Mouse (Mus musculus): Measurements from ENCODE around the gene Rras.
"Not testable (repeated sequence)": the region's sequence is repeated elsewhere in the genome, so short reads cannot be mapped to it uniquely, and the experiment has no call there.

Rras gene

GRCm38 (mm10) chr7:44999753-45000152 lies 18.0 kb upstream of the Rras start:
- DNase-seq (ENCODE audit: low read depth) = no peak

DNA sequence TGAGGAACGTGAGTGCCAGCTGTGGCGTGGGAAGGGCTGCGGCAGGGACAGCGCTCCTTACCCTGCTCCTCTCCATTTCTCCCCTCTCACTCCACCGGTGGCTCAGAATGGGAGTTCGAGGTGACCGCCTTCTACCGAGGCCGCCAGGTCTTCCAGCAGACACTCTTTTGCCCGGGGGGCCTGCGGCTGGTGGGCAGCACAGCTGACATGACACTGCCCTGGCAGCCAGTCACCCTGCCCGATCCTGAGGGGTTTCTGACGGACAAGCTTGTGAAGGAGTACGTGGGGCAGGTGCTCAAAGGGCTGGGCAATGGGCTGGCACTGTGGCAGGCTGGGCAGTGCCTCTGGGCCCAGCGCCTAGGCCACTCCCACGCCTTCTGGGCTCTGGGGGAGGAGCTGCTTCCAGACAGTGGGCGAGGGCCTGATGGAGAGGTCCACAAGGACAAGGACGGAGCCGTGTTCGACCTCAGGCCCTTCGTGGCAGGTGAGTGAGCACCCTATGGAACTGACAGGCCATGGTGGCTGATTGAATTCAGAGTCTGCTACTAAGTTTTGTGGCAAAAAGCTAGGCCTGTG lies 17.1 kb upstream of the Rras start:
- no peak for DNase-seq (ENCODE audit: low read depth)

DNA sequence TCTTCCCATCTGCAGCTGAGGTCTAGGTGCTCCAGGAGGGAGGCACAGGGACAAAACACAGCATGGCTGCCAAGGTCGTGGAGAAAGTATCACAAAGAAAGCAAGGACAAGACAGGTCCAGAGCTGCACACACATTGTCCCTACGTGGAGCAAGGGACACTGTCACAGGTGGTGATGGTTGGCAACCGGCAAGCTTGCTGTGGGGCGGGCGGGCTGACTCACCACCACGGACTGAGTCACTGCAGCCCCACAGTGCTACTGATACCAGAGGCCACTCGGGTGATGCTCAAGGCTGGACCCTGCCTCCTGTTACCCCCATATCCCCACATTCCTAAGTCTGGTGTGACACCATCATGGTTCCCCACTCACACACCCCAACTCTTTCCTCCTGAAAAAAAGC lies 15.3 kb upstream of the Rras start:
- no peak for DNase-seq (ENCODE audit: low read depth)

- no peak for DNase-seq (ENCODE audit: low read depth)
These were observed 13.2 kb upstream of the Rras start for GRCm38 (mm10) chr7:45004546-45004945.

DNA sequence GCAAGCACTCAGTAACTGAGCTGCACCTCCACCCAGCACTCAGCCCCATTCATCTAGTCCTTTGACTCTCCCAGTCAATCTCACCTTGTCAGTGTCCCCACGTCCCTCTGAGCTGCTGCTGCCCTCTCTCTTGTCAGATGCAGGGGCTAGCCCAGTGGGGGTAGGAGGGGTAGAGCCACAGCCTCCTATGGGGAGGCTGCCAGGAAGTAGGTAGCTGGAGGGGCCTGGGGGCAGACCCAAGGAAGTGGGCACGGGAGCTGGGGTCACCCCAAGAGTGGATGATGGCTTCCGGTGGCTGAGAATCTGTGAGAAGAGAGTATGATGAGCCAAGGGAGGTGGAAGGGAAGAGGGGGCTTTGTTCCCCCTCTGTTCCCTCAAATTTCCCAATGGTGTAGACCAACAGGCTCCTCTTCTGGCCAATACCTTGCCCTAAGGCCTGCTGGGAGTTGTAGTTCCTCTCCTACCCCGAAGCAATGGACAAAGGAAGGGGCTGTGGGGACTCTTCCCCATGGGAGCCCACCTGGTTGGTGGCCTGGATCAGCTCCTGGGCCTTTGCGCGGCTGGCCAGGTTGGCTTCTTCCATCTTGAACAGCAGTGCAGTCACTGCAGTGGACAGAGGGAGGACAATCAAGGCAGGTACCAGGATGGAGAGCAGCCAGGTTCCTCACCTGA lies 12.3 kb upstream of the Rras start:
- no peak for DNase-seq (ENCODE audit: low read depth)

GRCm38 (mm10) chr7:45006503-45006902 lies 11.3 kb upstream of the Rras start:
- no peak for DNase-seq (ENCODE audit: low read depth)

DNA sequence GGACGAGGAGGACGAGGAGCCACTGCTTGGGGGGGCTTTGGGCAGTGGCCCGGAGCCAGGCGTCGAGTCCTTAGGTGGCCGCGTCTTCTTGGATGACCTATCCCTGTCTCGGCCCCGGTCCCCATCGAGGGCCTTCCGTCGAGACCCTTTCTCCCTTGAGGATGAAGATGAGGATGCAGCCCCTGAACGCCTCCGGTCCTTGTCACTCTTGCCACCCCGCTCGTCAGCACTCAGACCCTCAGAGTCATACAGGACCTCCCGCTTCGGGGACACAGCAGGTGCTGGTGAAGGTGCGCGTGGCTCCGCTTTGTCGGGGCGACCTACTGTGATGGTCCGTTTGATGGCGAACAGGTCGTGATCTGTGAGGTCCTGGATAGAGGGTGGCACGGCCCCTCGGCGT lies 10.6 kb upstream of the Rras start:
- DNase-seq (ENCODE audit: low read depth) = no peak

GRCm38 (mm10) chr7:45007846-45008245 lies 9.9 kb upstream of the Rras start:
- no peak for DNase-seq (ENCODE audit: low read depth)

- DNase-seq (ENCODE audit: low read depth) = no peak
These were observed 9.3 kb upstream of the Rras start for GRCm38 (mm10) chr7:45008411-45008810.

- DNase-seq (ENCODE audit: low read depth) = no peak
These were observed 5.8 kb upstream of the Rras start for GRCm38 (mm10) chr7:45012011-45012410.

DNA sequence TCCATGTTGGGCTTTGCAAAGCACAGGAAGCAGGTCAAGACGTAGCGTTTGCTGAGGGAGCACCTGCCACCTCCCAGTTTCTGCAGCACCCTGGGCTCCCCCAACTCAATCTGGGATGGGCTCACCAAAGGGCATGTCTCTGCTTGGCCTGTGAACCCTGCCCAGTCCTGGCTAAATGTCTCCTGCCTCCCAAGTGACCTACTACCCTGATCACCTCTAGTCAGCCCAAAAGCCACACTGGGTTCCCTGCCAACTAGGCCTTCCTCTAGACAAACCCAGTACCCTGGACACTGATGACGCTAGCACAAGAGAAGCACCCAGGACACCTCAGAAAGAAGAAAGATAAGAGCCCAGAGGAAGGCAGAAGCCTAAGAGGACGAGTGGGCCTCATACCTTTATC lies 4.9 kb upstream of the Rras start:
- DNase-seq (ENCODE audit: low read depth) = no peak

DNA sequence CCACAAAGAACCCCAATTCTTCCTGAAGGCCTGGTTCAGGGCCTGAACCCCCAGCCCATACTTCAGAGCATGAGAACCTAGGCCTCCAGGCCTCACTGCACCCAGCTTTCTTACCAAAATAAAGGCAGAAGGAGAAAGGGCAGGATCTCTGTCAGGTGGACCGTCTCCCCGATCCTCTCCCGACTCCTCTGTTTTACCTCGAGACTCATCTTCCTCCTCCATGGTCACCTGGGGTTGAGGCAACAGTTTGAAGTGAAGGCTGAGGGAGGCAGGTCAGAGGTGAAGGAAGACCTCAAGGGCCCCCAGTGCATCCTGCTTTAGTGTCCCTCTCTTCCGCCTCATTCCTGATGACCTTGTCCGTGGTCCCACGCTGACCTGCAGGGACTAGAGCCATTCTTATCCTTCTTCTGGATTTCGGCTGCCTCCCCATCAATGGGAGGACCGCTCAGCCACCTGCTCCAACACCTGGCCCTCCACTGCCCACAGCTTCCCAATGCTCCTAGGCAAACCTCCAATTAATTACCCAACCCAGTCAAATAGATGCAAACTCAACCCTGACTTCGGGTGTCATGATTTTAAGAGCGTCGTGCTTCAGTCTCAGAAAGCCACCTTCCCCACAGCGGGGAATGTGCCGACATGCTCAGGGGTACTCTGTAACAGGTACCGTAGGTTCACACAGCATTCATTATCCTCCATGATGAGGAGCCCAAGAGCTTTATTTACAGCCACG lies 4.2 kb upstream of the Rras start:
- no peak for DNase-seq (ENCODE audit: low read depth)

DNA sequence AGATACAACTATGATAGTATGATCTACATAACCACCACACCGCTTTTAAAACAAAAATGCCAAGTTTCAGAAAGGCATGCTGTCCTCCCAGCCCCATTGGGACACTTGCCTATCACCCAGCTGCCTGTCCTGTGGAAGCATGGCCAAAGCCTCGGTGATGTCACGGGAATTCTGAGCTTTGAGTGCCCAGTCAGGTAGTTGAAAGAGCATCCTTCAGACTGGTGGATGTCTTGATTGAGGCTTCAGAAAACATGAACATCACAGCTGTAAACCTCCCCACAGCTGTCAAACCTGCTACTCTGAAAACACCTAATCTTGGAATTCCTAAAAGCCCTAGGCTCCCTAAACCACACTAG lies 3.7 kb upstream of the Rras start:
- DNase-seq (ENCODE audit: low read depth) = no peak

GRCm38 (mm10) chr7:45015344-45015956 lies 2.3 kb upstream of the Rras start:
- no peak for DNase-seq (ENCODE audit: low read depth)

- DNase-seq (ENCODE audit: low read depth) = peak; percentile 97
These were observed 1.7 kb upstream of the Rras start, which contains the start of gene Scaf1 for GRCm38 (mm10) chr7:45015957-45016612. Scaf1 (minus strand) TSS chr7:45016363.

DNA sequence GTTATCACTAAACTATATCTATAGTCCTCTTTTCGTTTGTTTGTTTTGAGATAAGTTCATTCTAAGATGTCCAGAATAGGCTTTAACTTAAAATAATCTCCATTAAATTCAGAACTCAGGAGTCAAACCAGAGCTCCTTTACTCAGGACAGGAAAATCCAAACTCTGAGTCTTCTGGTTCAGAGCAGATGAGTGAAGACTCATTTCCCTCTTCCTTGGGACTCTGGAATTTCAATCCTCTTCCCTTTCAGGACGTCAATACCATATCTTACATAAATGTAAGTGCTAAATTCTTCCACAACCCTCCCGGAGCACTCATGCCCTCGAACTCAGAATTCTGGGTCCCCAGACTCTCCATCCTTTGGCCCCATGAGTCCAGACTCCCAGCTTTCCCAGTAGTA lies 1.0 kb upstream of the Rras start:
- DNase-seq (ENCODE audit: low read depth) = no peak

DNA sequence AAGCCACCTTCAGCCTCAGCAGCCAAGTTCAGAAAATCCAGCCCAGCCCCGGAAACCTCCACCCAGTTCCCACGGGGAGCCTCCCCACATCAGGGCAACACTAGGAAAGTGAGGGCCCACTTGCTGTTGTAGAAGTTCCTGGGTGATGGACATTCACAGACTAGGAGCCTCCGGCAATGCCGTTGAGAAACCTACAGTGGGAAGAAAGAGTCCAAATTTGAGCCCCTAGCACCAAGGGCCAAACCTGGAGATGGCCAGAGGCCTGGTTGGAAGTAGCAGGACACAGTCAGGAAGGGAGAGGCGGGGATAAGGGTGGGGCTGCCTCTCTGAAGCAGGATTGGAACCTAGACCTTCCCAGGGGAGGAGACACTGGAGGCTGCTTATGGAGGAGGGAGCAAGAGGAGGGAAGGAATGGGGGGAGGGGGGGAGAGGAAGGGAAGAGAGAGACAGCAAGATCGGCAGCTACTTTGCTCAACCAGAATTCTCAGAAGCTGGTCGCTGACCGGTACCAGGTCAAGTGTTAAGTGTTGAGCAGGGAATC lies 1.3 kb downstream of the Rras start:
- no peak for DNase-seq (ENCODE audit: low read depth)

DNA sequence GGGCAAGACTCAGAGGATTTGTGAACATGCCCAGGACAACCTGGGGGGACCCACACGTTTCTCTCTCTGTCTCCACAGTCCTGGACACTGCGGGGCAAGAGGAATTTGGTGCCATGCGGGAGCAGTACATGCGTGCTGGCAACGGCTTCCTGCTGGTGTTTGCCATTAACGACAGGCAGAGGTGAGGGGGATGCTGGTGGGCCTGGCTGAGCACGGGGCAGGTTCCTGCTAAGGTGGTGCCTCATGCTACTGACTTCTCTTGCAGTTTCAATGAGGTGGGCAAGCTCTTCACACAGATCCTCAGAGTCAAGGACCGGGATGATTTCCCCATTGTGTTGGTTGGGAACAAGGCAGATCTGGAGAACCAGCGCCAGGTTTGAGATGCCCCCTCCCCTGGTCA lies 2.5 kb downstream of the Rras start:
- DNase-seq (ENCODE audit: low read depth) = no peak

DNA sequence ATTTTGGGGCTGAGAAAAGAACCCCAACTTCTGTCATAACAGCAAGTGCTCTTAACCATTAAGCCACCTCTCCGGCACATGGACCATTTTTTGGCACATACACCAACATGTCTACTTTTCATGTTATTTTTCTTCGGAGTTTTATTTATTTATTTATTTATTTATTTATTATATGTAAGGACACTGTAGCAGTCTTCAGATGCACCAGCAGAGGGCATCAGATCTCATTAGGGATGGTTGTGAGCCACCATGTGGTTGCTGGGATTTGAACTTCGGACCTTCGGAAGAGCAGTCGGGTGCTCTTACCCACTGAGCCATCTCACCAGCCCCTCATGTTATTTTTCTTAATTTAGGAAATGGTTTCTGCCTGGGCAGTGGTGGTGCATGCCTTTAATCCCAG lies 6.0 kb downstream of the Rras start:
- not testable (repeated sequence) for DNase-seq (ENCODE audit: low read depth)

DNA sequence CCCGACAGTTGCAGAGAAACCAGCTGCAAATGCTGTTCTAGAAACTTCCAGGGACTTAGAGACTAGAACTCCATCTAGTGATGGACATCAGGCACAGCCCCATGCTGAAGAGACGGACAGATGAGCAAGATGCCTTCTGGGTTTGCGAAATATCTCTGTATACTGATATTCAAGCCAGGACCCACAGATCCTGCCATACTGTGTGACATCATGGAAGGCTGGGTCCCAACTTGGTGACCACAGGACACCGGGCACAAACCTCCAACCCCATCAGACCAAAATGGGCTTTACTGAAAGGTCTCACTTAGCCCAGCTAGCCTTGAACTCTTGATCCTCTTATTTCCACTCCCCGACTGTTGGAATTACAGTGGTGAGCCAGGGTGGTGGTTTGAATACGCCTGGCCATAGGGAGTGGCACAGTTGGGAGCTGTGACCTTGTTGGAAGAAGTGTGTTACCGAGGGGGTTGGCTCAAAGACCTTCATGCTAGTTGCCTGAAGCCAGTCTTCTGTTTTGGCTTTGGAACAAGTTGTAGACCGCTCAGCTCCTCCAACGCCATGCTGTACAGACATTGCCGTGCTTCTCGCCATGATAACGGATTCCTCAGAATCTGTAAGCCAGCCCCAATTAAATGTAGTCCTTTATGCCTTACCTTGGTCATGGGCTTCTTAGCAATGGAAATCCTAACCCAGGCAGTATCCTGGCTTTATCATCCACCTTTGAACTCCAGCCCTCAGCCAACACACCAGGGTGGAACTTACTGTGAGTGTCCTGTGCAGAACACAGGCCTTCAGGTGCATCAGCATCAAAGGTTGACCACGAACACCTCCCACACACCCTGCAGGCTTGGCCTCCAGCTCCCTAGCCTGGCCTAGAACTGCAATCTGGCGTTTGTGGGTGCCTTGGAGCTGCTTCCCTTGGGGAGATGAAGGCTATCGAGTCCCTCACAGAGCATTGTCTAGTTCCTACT lies 6.8 kb downstream of the Rras start:
- DNase-seq (ENCODE audit: low read depth) = no peak

- no peak for DNase-seq (ENCODE audit: low read depth)
These were observed 8.0 kb downstream of the Rras start for GRCm38 (mm10) chr7:45025601-45026220.

Measured in c-Kit-positive CD71-negative TER-119-negative erythroid progenitor cells, embryonic 14.5 days (primary cell).